Mouse (Mus musculus): ENCODE measurements around the gene Kdelr2.

Gene Kdelr2

DNA sequence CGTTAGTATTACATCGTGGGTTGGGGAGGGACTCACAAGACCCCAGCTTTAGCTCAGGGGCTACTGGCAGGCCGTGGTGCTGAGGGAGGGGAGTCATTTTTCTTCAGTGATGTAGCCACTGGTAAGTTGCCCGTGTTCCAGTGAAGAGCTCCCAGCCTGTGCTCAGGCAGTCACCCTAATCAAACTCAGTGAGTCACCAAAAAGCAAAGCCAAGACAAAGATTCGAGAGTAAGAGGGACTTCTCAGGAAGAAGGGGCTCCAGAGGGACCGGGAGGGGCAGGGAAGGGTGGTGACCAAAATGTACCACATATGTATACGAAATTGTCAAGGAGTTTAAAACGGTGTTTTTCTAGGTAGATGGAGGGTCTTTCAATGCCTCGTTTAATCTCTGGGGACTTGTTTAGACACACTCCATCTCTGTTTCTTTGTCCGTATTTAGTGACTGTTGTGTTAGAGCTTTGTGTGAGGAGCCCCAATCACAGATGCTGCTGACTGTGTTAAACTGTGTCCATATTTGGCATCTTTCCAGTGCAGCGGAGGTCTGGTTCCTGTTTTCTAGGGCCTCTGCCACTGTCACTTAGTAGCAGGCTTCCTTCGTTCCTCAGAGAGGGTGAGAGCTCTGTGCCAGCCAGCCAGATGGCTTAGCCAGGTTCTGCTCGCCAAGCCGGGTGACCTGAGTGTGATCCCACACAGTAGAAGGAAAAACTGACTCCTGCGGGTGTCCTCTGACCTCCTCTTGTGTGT is 67.0 kb downstream of the Kdelr2 start:
- in situ Hi-C loops (cut with MboI, MseI) = no loop called here

DNA sequence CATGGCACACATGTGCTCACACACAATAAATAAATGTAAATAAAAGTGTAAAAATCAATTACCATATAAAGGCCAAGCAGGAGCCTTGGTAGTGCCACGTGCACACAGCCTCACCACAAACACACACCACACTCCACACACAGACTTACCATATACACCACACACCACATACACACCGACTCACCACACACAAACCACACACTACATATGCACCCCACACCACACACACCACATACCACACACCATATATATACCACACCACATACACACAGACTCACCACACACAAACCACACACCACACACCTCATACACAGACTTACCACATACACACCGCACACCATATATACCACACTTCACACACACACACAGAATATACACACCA is 67.5 kb downstream of the Kdelr2 start:
- in situ Hi-C loops (cut with MboI, MseI) = no loop called here

Data from T-helper 2 cell (primary cell).